Mouse (Mus musculus) thymus, adult 2 months (tissue): ENCODE results near the gene Gramd4.

Experiments used
- CTCF ChIP-seq: fragments of 200-500 bp; IDR thresholded peaks from 2 replicates; pipeline ENCODE4 v1.5.1; 2012; ENCODE audit warnings: mild to moderate bottlenecking, control low read depth, low read length, moderate library complexity, borderline replicate concordance; ENCODE audit not compliant: control insufficient read depth, poor library complexity, insufficient read depth; ENCODE audit errors: extremely low read depth
- POLR2A ChIP-seq: fragments of 200-500 bp; IDR thresholded peaks from 2 replicates; pipeline ENCODE4 v1.6.1; 2012; ENCODE audit warnings: mild to moderate bottlenecking, low read length, control low read depth, moderate library complexity; ENCODE audit not compliant: control insufficient read depth, poor library complexity, insufficient read depth; ENCODE audit errors: extremely low read depth

DNA sequence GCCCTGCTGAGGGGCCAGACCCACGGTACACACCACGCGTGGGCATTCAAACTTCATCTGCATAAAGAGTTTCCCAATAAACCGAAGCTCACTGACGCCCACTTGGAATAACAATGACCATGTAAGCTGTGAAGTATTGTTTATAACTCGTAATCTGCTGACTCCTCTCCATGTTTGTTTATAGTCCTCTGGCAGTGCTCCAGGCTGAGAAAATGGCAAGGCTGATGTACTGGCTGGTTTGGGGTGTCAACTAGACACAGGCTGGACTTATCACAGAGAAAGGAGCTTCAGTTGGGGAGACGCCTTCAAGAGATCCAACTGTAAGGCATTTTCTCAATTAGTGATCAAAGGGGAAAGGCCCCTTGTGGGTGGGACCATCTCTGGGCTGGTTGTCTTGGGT lies 42.5 kb upstream of the Gramd4 start:
- TF ChIP-seq CTCF = no peak
- TF ChIP-seq POLR2A = no peak
